Mouse (Mus musculus): ENCODE results near the gene Plk5.

The Plk5 gene

GRCm38 (mm10) chr10:80356001-80356682 is at the start of gene Plk5:
Plk5 (plus strand) TSS chr10:80356459.
- DNase-seq: no peak

DNA sequence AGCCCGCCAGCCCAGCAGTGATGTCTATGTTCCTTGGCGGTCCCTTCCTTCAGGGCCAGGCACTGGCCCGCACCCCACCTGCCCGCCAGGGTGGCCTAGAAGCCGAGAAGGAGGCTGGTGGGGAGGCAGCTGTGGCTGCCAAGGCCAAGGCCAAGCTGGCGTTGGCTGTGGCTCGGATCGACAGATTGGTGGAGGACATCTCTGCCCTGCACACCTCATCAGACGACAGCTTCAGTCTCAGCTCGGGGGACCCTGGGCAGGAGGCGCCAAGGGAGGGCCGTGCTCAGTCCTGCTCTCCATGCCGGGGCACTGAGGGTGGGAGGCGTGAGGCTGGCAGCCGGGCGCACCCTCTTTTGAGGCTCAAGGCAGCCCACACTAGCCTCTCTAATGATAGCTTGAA is 44.7 kb upstream of the Plk5 start:
- no peak for DNase-seq

- no peak for DNase-seq
Measured at GRCm38 (mm10) chr10:80312586-80313504, 43.4 kb upstream of the Plk5 start.

DNA sequence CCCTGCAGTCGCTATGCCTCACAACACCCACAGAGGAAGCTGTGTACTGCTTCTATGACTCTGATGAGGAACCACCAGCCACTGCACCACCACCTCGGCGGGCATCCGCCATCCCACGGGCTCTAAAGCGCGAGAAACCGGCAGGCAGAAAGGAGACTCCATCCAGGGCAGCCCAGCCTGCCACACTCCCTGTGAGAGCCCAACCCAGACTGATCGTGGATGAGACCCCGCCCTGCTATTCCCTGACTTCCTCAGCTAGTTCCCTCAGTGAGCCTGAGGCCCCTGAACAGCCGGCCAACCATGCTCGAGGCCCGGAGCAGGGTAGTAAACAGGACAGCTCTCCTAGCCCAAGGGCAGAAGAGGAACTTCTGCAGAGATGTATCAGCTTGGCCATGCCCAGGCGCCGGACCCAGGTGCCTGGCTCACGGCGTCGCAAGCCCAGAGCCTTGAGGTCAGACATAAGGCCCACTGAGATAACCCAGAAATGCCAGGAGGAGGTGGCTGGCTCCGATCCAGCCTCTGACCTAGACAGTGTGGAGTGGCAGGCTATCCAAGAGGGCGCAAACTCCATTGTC is 42.5 kb upstream of the Plk5 start:
- no peak for DNase-seq

GRCm38 (mm10) chr10:80314494-80315001 is 41.7 kb upstream of the Plk5 start:
- no peak for DNase-seq

GRCm38 (mm10) chr10:80315315-80315714 is 40.9 kb upstream of the Plk5 start:
- DNase-seq: no peak

- DNase-seq: no peak
Measured at GRCm38 (mm10) chr10:80316359-80316781, 39.9 kb upstream of the Plk5 start.

GRCm38 (mm10) chr10:80317011-80317410 is 39.2 kb upstream of the Plk5 start:
- DNase-seq: no peak

GRCm38 (mm10) chr10:80320340-80320760 is 35.9 kb upstream of the Plk5 start, which contains the start of gene 2310011J03Rik:
2310011J03Rik (minus strand) TSS chr10:80320537.
- peak; percentile 97 for DNase-seq

- DNase-seq: no peak
Measured at GRCm38 (mm10) chr10:80321014-80321669, 35.1 kb upstream of the Plk5 start.

DNA sequence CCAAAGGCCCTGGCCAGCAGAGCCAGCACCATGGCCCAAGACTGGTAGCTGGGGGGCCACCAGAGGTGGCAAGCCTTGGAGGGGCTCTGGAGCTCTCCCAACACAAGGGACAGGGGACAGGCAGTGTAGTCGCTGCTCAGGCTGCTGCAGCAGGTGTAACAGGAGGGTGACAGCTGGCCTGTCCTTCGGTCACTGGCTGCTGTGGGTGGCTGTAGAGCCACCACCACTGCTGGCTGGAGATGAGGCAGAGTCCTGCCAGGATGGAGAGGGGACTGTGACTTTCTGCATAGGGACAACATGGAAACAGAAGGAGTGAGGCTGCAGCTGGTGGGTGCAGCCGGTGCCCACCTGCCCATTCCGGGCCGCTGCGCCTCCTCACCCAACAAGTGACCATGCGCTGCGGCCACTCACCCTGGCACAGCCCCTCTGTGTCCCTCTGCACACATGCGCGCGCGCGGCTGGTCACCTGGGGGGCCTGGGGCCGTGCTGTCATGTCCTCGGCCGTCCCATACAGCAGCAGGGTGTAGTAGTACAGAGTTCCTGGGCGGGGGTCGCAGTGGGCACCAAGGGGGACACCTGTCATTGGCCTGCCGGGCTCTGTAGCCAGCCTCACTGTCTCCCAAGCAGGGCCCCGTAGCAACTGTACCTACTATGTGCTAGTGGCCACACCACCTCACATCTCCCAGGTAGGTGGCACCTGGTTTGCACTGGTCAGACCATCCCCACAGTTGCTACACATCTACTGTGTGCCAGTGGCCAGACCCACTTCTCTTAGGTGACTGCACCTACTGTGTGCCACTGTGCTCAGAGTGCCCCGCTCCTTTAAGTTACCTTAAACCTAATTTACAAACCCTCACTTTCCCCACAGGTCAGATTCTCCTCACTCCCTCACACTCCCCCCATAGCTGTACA is 34.3 kb upstream of the Plk5 start:
- DNase-seq: no peak

DNA sequence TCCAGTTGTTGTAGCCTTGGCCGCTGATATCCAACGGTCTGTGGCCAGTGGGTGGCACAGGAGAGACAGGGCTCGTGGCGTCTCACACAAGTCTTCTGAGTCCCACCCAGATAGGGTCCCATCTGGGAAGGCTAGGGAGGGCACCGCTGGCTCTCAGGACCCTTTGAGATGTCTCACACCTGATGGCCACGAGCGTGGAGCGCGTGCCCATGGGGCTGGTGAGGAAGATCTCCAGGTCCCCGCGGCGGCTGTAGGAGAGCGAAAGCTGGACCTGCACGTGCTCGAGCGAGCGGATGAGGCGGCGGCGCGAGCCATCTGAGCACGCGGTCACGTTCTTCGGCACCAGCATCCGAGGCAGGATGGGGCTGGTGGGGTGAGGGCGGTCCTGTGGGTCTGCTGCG is 33.4 kb upstream of the Plk5 start:
- peak; percentile 47 for DNase-seq

DNA sequence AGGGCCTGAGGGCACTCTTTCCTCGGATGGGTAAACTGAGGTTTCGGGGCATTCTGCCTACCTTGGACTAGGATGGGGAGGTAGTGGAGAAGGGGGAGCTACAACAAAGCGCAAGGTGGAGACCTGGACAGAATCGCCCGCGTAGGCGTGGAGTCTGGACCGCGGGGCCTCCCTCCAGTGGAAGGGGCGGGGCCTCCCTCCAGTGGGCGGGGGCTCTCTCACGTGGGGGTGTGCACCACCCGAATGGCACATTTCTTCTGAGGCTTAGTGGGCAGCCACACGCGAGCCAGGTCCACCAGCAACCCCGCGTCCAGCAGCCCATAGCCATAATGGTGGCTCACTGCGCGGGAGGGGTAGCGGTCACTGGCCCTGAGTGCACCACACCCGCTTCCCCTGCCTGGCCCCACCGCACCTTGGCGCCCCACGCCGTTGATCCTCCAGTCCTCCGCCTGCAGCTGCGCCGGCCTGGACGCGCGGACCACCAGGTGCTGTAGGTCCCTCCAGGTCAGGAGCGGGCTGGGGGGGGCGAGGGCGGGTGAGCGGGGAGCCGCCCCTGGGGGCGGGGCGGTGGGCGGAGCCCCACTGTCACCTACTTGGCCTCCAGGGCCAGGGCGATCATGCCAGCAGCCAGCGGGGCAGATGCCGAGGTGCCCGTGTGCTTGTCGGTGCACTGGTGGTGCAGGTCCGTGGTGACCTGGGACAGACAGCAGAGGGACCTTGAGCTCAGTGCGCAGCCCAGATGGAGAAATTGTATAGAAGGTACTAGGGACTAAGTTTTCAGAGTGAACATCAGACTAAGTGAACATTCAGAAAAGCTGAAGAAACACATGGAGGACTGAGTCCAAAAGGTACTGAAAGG is 32.8 kb upstream of the Plk5 start:
- DNase-seq: peak; percentile 85

GRCm38 (mm10) chr10:80324120-80325037 is 31.9 kb upstream of the Plk5 start:
- no peak for DNase-seq

DNA sequence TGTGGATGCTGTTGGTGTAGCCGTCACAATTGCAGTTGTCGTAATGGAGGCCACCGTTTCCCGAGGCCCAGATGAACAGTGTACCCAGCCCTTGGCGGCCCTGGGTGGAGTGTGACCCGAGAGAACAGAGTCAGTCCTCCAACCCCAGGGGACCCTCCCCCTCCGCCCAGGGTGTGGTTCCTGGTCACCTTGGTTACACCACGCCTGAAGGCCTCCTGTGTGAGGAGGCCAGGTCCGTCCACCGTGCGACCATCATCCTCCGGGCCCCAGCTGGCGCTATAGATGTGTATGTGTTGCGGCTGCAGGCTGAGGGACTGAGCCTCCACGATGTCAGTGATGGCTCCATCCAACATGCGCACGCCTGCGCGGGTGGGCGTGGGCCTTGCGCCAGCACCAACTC is 31.2 kb upstream of the Plk5 start:
- DNase-seq: no peak

- peak; percentile 99 for DNase-seq
Measured at GRCm38 (mm10) chr10:80329273-80330081, 26.8 kb upstream of the Plk5 start, which contains the start of the genes Pcsk4 and Reep6. Pcsk4 (minus strand) TSS chr10:80329498. Reep6 (plus strand) TSS chr10:80329953.

DNA sequence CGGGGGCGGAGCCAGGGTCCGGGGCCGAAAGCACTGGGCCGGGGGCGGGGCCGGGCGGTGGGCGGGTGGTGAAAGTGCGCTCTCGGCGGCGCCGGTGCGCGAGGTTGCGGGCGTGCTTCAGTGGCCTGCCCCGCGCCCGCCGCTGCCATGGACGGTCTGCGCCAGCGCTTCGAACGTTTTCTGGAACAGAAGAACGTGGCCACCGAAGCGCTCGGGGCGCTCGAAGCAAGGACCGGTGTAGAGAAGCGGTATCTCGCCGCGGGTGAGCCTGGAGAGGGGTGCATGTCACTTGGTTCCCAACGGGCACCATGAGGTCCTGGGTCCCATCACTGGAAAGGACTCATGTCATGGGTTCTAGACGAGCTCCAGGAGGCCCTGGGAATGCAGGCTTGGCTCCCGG is 26.2 kb upstream of the Plk5 start:
- no peak for DNase-seq

GRCm38 (mm10) chr10:80330888-80331287 is 25.4 kb upstream of the Plk5 start:
- DNase-seq: no peak
